Mouse (Mus musculus) midbrain, embryonic 13.5 days (tissue): ENCODE results near the gene Ndfip2. TPM values are rescaled to one million over a fixed set of nuclear protein-coding genes. Genes with fewer than 3 reads are reported as not detected.

Source experiments
- ATAC-seq: fragments of 200-750 bp; cut with Nextera tagmentation; 2 replicates; pipeline ENCODE4 v1.8.0; 2017; ENCODE audit warnings: mild to moderate bottlenecking, moderate TSS enrichment, moderate library complexity
- H3K27ac ChIP-seq: fragments of 300-500 bp; sonication (generic); 2 replicates; pipeline ENCODE4 v1.5.1; 2015; ENCODE audit warnings: inconsistent platforms, mild to moderate bottlenecking, moderate library complexity
- H3K27me3 ChIP-seq: fragments of 300-500 bp; sonication (generic); 2 replicates; pipeline ENCODE4 v1.6.1; 2015; ENCODE audit warnings: mild to moderate bottlenecking, inconsistent platforms
- H3K36me3 ChIP-seq: fragments of 300-500 bp; sonication (generic); 2 replicates; pipeline ENCODE4 v1.6.1; 2015; ENCODE audit warnings: mild to moderate bottlenecking, inconsistent platforms
- H3K4me1 ChIP-seq: fragments of 300-500 bp; sonication (generic); replicated peaks from 2 replicates; pipeline ENCODE4 v1.6.1; 2015; ENCODE audit warnings: inconsistent platforms
- H3K4me2 ChIP-seq: fragments of 300-500 bp; sonication (generic); replicated peaks from 2 replicates; pipeline ENCODE4 v1.6.1; 2015; ENCODE audit warnings: moderate library complexity, mild to moderate bottlenecking, inconsistent platforms
- H3K4me3 ChIP-seq: fragments of 300-500 bp; sonication (generic); replicated peaks from 2 replicates; pipeline ENCODE4 v1.5.1; 2015; ENCODE audit warnings: mild to moderate bottlenecking, inconsistent platforms
- H3K9ac ChIP-seq: fragments of 300-500 bp; sonication (generic); replicated peaks from 2 replicates; pipeline ENCODE4 v1.6.1; 2015; ENCODE audit warnings: mild to moderate bottlenecking, inconsistent platforms
- H3K9me3 ChIP-seq: fragments of 300-500 bp; sonication (generic); 2 replicates; pipeline ENCODE4 v1.6.1; 2016; ENCODE audit warnings: mild to moderate bottlenecking, inconsistent platforms
- WGBS: fragments of 180-500 bp; shearing (Covaris S2); methylation state at CpG from one replicate; pipeline ENCODE4 v1.1.7; 2015; 5-methylcytosine and 5-hydroxymethylcytosine counted together
- polyA plus RNA-seq: library from polyadenylated mRNA; unstranded; fragments of >200 nt; fragmentation: Nextera tagmentation; extraction: Ambion mirVana; gene quantifications from 2 replicates; pipeline ENCODE4 v1.2.1, GENCODE M21; 2015

Ndfip2 gene
- polyA plus RNA-seq, 1 experiment from 2014 or later = 85.1 TPM

GRCm38 (mm10) chr14:105292139-105292538, 33.8 kb downstream of the Ndfip2 start:
- H3K27ac ChIP-seq = no peak overlapping the region
- ATAC-seq = no peak
- H3K4me1 ChIP-seq = no peaks in the 10 kb centered on the region
- WGBS = 95% methylated on average over 9 of the region's 9 CpGs
- no peak overlapping the region for H3K4me2 ChIP-seq
- no peaks in the 10 kb centered on the region for H3K27me3 ChIP-seq
- H3K4me3 ChIP-seq = no peak overlapping the region
- no peaks in the 10 kb centered on the region for H3K9me3 ChIP-seq
- H3K9ac ChIP-seq = no peak overlapping the region
- H3K36me3 ChIP-seq = peaks cover 39% of the 10 kb centered on the region

GRCm38 (mm10) chr14:105293777-105294176, 35.4 kb downstream of the Ndfip2 start:
- 87% methylated on average over 3 of the region's 3 CpGs for WGBS
- Histone ChIP-seq H3K9ac (no peak overlapping the region), H3K4me1 (no peaks in the 10 kb centered on the region), H3K27me3 (no peaks in the 10 kb centered on the region), H3K4me3 (no peak overlapping the region), H3K4me2 (no peak overlapping the region), H3K9me3 (no peaks in the 10 kb centered on the region), H3K36me3 (peaks cover 39% of the 10 kb centered on the region), H3K27ac (no peak overlapping the region)
- no peak for ATAC-seq

- H3K9me3 ChIP-seq = no peaks in the 10 kb centered on the region
- 65% methylated on average over 6 of the region's 6 CpGs for WGBS
- no peak overlapping the region for H3K4me2 ChIP-seq
- H3K27me3 ChIP-seq = no peaks in the 10 kb centered on the region
- peak; percentile 76; the same call in 1 of the 2 replicates for ATAC-seq
- peaks cover 43% of the 10 kb centered on the region for H3K36me3 ChIP-seq
- H3K27ac ChIP-seq = no peak overlapping the region
- no peak overlapping the region for H3K4me3 ChIP-seq
- no peak overlapping the region for H3K9ac ChIP-seq
- H3K4me1 ChIP-seq = no peaks in the 10 kb centered on the region
Observed at GRCm38 (mm10) chr14:105295820-105296582, 37.6 kb downstream of the Ndfip2 start.

GRCm38 (mm10) chr14:105299744-105300255, 41.4 kb downstream of the Ndfip2 start:
- H3K27ac ChIP-seq = no peak overlapping the region
- no peak overlapping the region for H3K9ac ChIP-seq
- H3K4me2 ChIP-seq = no peak overlapping the region
- no peak overlapping the region for H3K4me3 ChIP-seq
- no peaks in the 10 kb centered on the region for H3K9me3 ChIP-seq
- H3K36me3 ChIP-seq = peaks cover 18% of the 10 kb centered on the region
- H3K27me3 ChIP-seq = no peaks in the 10 kb centered on the region
- no peaks in the 10 kb centered on the region for H3K4me1 ChIP-seq
- no peak for ATAC-seq
- WGBS = 79% methylated on average over 5 of the region's 5 CpGs

- Histone ChIP-seq H3K4me1 (no peaks in the 10 kb centered on the region), H3K4me3 (no peak overlapping the region), H3K27me3 (no peaks in the 10 kb centered on the region), H3K27ac (no peak overlapping the region), H3K36me3 (peaks cover 17% of the 10 kb centered on the region), H3K4me2 (no peak overlapping the region), H3K9ac (no peak overlapping the region), H3K9me3 (no peaks in the 10 kb centered on the region)
- 69% methylated on average over 10 of the region's 10 CpGs for WGBS
- ATAC-seq = no peak
Observed at GRCm38 (mm10) chr14:105300551-105300950, 42.2 kb downstream of the Ndfip2 start.

GRCm38 (mm10) chr14:105302708-105303107, 44.3 kb downstream of the Ndfip2 start:
- WGBS = 68% methylated on average over 4 of the region's 4 CpGs
- Histone ChIP-seq H3K27me3 (no peaks in the 10 kb centered on the region), H3K9me3 (no peaks in the 10 kb centered on the region), H3K4me3 (no peak overlapping the region), H3K9ac (no peak overlapping the region), H3K27ac (no peak overlapping the region), H3K36me3 (peaks cover 15% of the 10 kb centered on the region), H3K4me2 (no peak overlapping the region), H3K4me1 (no peaks in the 10 kb centered on the region)
- ATAC-seq = no peak

GRCm38 (mm10) chr14:105307716-105308115, 49.3 kb downstream of the Ndfip2 start:
- Histone ChIP-seq H3K27ac (no peak overlapping the region), H3K9me3 (no peaks in the 10 kb centered on the region), H3K4me1 (no peaks in the 10 kb centered on the region), H3K4me3 (no peak overlapping the region), H3K4me2 (no peak overlapping the region), H3K9ac (no peak overlapping the region), H3K36me3 (0 out of 2 replicates have a peak, but pooled peaks cover 18% of the 10 kb centered on the region), H3K27me3 (no peaks in the 10 kb centered on the region)
- WGBS = 79% methylated on average over 4 of the region's 4 CpGs
- ATAC-seq = no peak

GRCm38 (mm10) chr14:105312366-105312765, 54.0 kb downstream of the Ndfip2 start:
- ATAC-seq = no peak
- no peak overlapping the region for H3K27ac ChIP-seq
- 89% methylated on average over 4 of the region's 4 CpGs for WGBS
- no peak overlapping the region for H3K9ac ChIP-seq
- H3K4me2 ChIP-seq = no peak overlapping the region
- H3K9me3 ChIP-seq = no peaks in the 10 kb centered on the region
- H3K4me1 ChIP-seq = peaks cover 7% of the 10 kb centered on the region; the same call in 1 of the 2 replicates
- H3K4me3 ChIP-seq = no peak overlapping the region
- H3K27me3 ChIP-seq = no peaks in the 10 kb centered on the region
- H3K36me3 ChIP-seq = 0 out of 2 replicates have a peak, but pooled peaks cover 15% of the 10 kb centered on the region

GRCm38 (mm10) chr14:105312944-105313343, 54.6 kb downstream of the Ndfip2 start:
- H3K27ac ChIP-seq = no peak overlapping the region
- peaks cover 7% of the 10 kb centered on the region; the same call in 1 of the 2 replicates for H3K4me1 ChIP-seq
- no peak for ATAC-seq
- no peak overlapping the region for H3K4me3 ChIP-seq
- H3K9me3 ChIP-seq = no peaks in the 10 kb centered on the region
- 0 out of 2 replicates have a peak, but pooled peaks cover 15% of the 10 kb centered on the region for H3K36me3 ChIP-seq
- H3K9ac ChIP-seq = no peak overlapping the region
- H3K4me2 ChIP-seq = no peak overlapping the region
- WGBS = 92% methylated on average over 2 of the region's 2 CpGs
- no peaks in the 10 kb centered on the region for H3K27me3 ChIP-seq

- WGBS = 49% methylated on average over 5 of the region's 5 CpGs
- H3K4me1 ChIP-seq = peaks cover 7% of the 10 kb centered on the region; the same call in 1 of the 2 replicates
- no peak overlapping the region for H3K27ac ChIP-seq
- peak; percentile 38; the same call in 1 of the 2 replicates for ATAC-seq
- H3K9ac ChIP-seq = no peak overlapping the region
- no peak overlapping the region for H3K4me2 ChIP-seq
- H3K4me3 ChIP-seq = no peak overlapping the region
- 0 out of 2 replicates have a peak, but pooled peaks cover 15% of the 10 kb centered on the region for H3K36me3 ChIP-seq
- H3K9me3 ChIP-seq = no peaks in the 10 kb centered on the region
- H3K27me3 ChIP-seq = no peaks in the 10 kb centered on the region
Observed at GRCm38 (mm10) chr14:105313877-105314276, 55.5 kb downstream of the Ndfip2 start.

- Histone ChIP-seq H3K27me3 (no peaks in the 10 kb centered on the region), H3K4me3 (no peak overlapping the region), H3K9ac (no peak overlapping the region), H3K4me2 (no peak overlapping the region), H3K4me1 (no peaks in the 10 kb centered on the region), H3K27ac (no peak overlapping the region), H3K9me3 (peaks cover 3% of the 10 kb centered on the region; the same call in 1 of the 2 replicates), H3K36me3 (peaks cover 6% of the 10 kb centered on the region; the same call in 1 of the 2 replicates)
- WGBS = 84% methylated on average over 3 of the region's 3 CpGs
- ATAC-seq = no peak
Observed at GRCm38 (mm10) chr14:105321712-105322111, 63.3 kb downstream of the Ndfip2 start.

- WGBS = 70% methylated on average over 5 of the region's 5 CpGs
- H3K27me3 ChIP-seq = no peaks in the 10 kb centered on the region
- no peak overlapping the region for H3K9ac ChIP-seq
- H3K4me1 ChIP-seq = no peaks in the 10 kb centered on the region
- peaks cover 3% of the 10 kb centered on the region; the same call in 1 of the 2 replicates for H3K9me3 ChIP-seq
- H3K4me2 ChIP-seq = no peak overlapping the region
- ATAC-seq = no peak
- H3K36me3 ChIP-seq = peaks cover 6% of the 10 kb centered on the region; the same call in 1 of the 2 replicates
- no peak overlapping the region for H3K27ac ChIP-seq
- H3K4me3 ChIP-seq = no peak overlapping the region
Observed at GRCm38 (mm10) chr14:105322829-105323228, 64.5 kb downstream of the Ndfip2 start.
